Mouse (Mus musculus) small intestine, adult 2 months (tissue): ENCODE measurements around the gene Gm49661.

Experiments used
- CTCF ChIP-seq: fragments of 200-500 bp; IDR thresholded peaks from 2 replicates; pipeline ENCODE4 v1.5.1; 2012; ENCODE audit warnings: low read depth, mild to moderate bottlenecking, control low read depth, inconsistent platforms, low read length, moderate library complexity, mixed read lengths; ENCODE audit not compliant: insufficient replicate concordance, insufficient read length; ENCODE audit errors: extremely low read depth
- POLR2A ChIP-seq: fragments of 200-500 bp; IDR thresholded peaks from 2 replicates; pipeline ENCODE4 v1.6.1; 2012; ENCODE audit warnings: low read depth, mild to moderate bottlenecking, control low read depth, inconsistent platforms, low read length, moderate library complexity

DNA sequence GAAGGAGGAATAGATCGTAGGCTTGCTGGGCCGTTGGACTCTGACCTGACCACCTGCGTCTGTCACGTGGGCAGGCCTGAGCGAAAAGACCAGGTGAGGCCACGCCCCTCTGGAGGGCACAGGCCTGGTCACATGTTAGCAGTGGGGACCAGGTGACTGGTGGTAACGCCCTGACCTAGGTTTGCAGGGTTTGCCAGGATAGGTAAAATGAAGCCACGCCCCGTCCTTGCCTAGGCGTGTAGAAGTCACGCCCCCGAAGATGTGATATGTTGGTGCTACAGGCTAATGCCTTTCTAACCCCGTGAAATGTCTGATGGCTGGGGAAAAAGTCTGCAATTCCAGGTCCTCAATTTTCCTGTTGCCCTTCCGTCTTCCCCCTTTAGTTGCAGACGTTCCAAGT, 21.6 kb upstream of the Gm49661 start:
- TF ChIP-seq POLR2A (no peak), CTCF (no peak)
